Mouse (Mus musculus): Measurements from ENCODE around the gene Tnfrsf25. TPM values are rescaled to one million over a fixed set of nuclear protein-coding genes. Genes with fewer than 3 reads are reported as not detected.
A peak's percentile ranks its signal among the peaks of the same experiment; 100 is the strongest.

The Tnfrsf25 gene
- polyA plus RNA-seq, 1 experiment from 2014 or later, result 1.2 TPM

- no peak overlapping the region for H3K9ac ChIP-seq
- H3K27me3 ChIP-seq (replicated peaks), result no peaks in the 10 kb centered on the region; the same call in 1 of the 2 replicates
- H3K4me1 ChIP-seq, result no peaks in the 10 kb centered on the region
- 81% methylated on average over 7 of the region's 7 CpGs for WGBS
- no peaks in the 10 kb centered on the region for H3K36me3 ChIP-seq
- H3K4me3 ChIP-seq, result no peak overlapping the region
- no peaks in the 10 kb centered on the region for H3K9me3 ChIP-seq
- no peak overlapping the region for H3K27ac ChIP-seq
- no peak for ATAC-seq (ENCODE audit: low FRiP score, low read depth)
- H3K4me2 ChIP-seq (replicated peaks), result no peak overlapping the region
These were observed 35.8 kb upstream of the Tnfrsf25 start for GRCm38 (mm10) chr4:152079931-152080330.

- Histone ChIP-seq H3K9me3 (no peaks in the 10 kb centered on the region), H3K4me1 (peaks cover 20% of the 10 kb centered on the region), H3K9ac (no peak overlapping the region), H3K36me3 (no peaks in the 10 kb centered on the region), H3K4me2 (replicated peaks) (no peak overlapping the region), H3K27ac (no peak overlapping the region), H3K4me3 (no peak overlapping the region), H3K27me3 (replicated peaks) (peaks cover 3% of the 10 kb centered on the region; the same call in 1 of the 2 replicates)
- ATAC-seq (ENCODE audit: low FRiP score, low read depth), result no peak
- 63% methylated on average over 7 of the region's 7 CpGs for WGBS
These were observed 32.0 kb upstream of the Tnfrsf25 start for GRCm38 (mm10) chr4:152083611-152084220.

GRCm38 (mm10) chr4:152084616-152085015 is 31.1 kb upstream of the Tnfrsf25 start:
- Histone ChIP-seq H3K4me1 (peaks cover 21% of the 10 kb centered on the region), H3K27ac (no peak overlapping the region), H3K4me2 (replicated peaks) (no peak overlapping the region), H3K36me3 (no peaks in the 10 kb centered on the region), H3K9me3 (no peaks in the 10 kb centered on the region), H3K27me3 (replicated peaks) (peaks cover 3% of the 10 kb centered on the region; the same call in 1 of the 2 replicates), H3K9ac (no peak overlapping the region), H3K4me3 (no peak overlapping the region)
- no peak for ATAC-seq (ENCODE audit: low FRiP score, low read depth)
- WGBS, result 88% methylated on average over 7 of the region's 7 CpGs

- under 1% methylated on average over 89 of the region's 92 CpGs for WGBS
- ATAC-seq (ENCODE audit: low FRiP score, low read depth), result peak; percentile 82
- Histone ChIP-seq H3K27me3 (replicated peaks) (peaks cover 3% of the 10 kb centered on the region; the same call in 1 of the 2 replicates), H3K36me3 (no peaks in the 10 kb centered on the region), H3K4me2 (replicated peaks) (peak overlapping the region; percentile 93), H3K4me3 (peak overlapping the region; percentile 70), H3K27ac (no peak overlapping the region), H3K4me1 (peaks cover 21% of the 10 kb centered on the region), H3K9me3 (no peaks in the 10 kb centered on the region), H3K9ac (peak overlapping the region; percentile 86)
These were observed 29.1 kb upstream of the Tnfrsf25 start for GRCm38 (mm10) chr4:152086505-152087210.

GRCm38 (mm10) chr4:152087211-152088081 is 28.3 kb upstream of the Tnfrsf25 start:
- peak; percentile 29; the same call in 1 of the 2 replicates for ATAC-seq (ENCODE audit: low FRiP score, low read depth)
- Histone ChIP-seq H3K27ac (no peak overlapping the region), H3K27me3 (replicated peaks) (peaks cover 3% of the 10 kb centered on the region; the same call in 1 of the 2 replicates), H3K4me1 (peaks cover 21% of the 10 kb centered on the region), H3K4me2 (replicated peaks) (peak overlapping the region; percentile 93), H3K9me3 (no peaks in the 10 kb centered on the region), H3K9ac (peak overlapping the region; percentile 86), H3K4me3 (peak overlapping the region; percentile 70), H3K36me3 (no peaks in the 10 kb centered on the region)
- 3% methylated on average over 12 of the region's 12 CpGs for WGBS

- H3K27ac ChIP-seq, result no peak overlapping the region
- H3K4me3 ChIP-seq, result peak overlapping the region; percentile 7; the same call in 1 of the 2 replicates
These were observed 27.6 kb upstream of the Tnfrsf25 start for GRCm38 (mm10) chr4:152088133-152088532.

GRCm38 (mm10) chr4:152088556-152089120 is 27.1 kb upstream of the Tnfrsf25 start:
- no peak for ATAC-seq (ENCODE audit: low FRiP score, low read depth)
- 51% methylated on average over 8 of the region's 8 CpGs for WGBS

More at GRCm38 (mm10) chr4:152088133-152088532, 27.6 kb upstream of the Tnfrsf25 start:
- H3K9me3 ChIP-seq, result no peaks in the 10 kb centered on the region
- H3K4me1 ChIP-seq, result peaks cover 25% of the 10 kb centered on the region
- H3K4me2 ChIP-seq (replicated peaks), result peak overlapping the region; percentile 93
- H3K9ac ChIP-seq, result no peak overlapping the region; the same call in 1 of the 2 replicates
- ATAC-seq (ENCODE audit: low FRiP score, low read depth), result no peak
- no peaks in the 10 kb centered on the region for H3K36me3 ChIP-seq
- WGBS, result 33% methylated on average over 4 of the region's 4 CpGs
- H3K27me3 ChIP-seq (replicated peaks), result peaks cover 3% of the 10 kb centered on the region; the same call in 1 of the 2 replicates

GRCm38 (mm10) chr4:152090191-152090590 is 25.5 kb upstream of the Tnfrsf25 start:
- peaks cover 25% of the 10 kb centered on the region for H3K4me1 ChIP-seq
- no peaks in the 10 kb centered on the region for H3K9me3 ChIP-seq
- WGBS, result 87% methylated on average over 9 of the region's 9 CpGs
- no peak for ATAC-seq (ENCODE audit: low FRiP score, low read depth)
- no peak overlapping the region for H3K27ac ChIP-seq
- peaks cover 3% of the 10 kb centered on the region; the same call in 1 of the 2 replicates for H3K27me3 ChIP-seq (replicated peaks)
- no peaks in the 10 kb centered on the region for H3K36me3 ChIP-seq
- H3K4me3 ChIP-seq, result no peak overlapping the region
- no peak overlapping the region for H3K4me2 ChIP-seq (replicated peaks)
- H3K9ac ChIP-seq, result no peak overlapping the region

More at GRCm38 (mm10) chr4:152088556-152089120, 27.1 kb upstream of the Tnfrsf25 start:
- Histone ChIP-seq H3K27me3 (replicated peaks) (peaks cover 3% of the 10 kb centered on the region; the same call in 1 of the 2 replicates), H3K9me3 (no peaks in the 10 kb centered on the region), H3K27ac (no peak overlapping the region), H3K4me1 (peaks cover 25% of the 10 kb centered on the region), H3K4me3 (peak overlapping the region; percentile 7; the same call in 1 of the 2 replicates), H3K4me2 (replicated peaks) (peak overlapping the region; percentile 93), H3K9ac (no peak overlapping the region; the same call in 1 of the 2 replicates), H3K36me3 (no peaks in the 10 kb centered on the region)

- H3K4me1 ChIP-seq, result peaks cover 18% of the 10 kb centered on the region
- ATAC-seq (ENCODE audit: low FRiP score, low read depth), result no peak
- no peak overlapping the region for H3K9ac ChIP-seq
- no peak overlapping the region for H3K4me3 ChIP-seq
- H3K27me3 ChIP-seq (replicated peaks), result no peaks in the 10 kb centered on the region; the same call in none of the 2 replicates
- no peaks in the 10 kb centered on the region for H3K9me3 ChIP-seq
- 65% methylated on average over 8 of the region's 8 CpGs for WGBS
- H3K27ac ChIP-seq, result no peak overlapping the region
- no peak overlapping the region for H3K4me2 ChIP-seq (replicated peaks)
- no peaks in the 10 kb centered on the region for H3K36me3 ChIP-seq
These were observed 22.9 kb upstream of the Tnfrsf25 start for GRCm38 (mm10) chr4:152092751-152093293.

- no peak for ATAC-seq (ENCODE audit: low FRiP score, low read depth)
- Histone ChIP-seq H3K9ac (no peak overlapping the region), H3K4me2 (replicated peaks) (no peak overlapping the region), H3K4me1 (peaks cover 11% of the 10 kb centered on the region), H3K27ac (no peak overlapping the region), H3K4me3 (no peak overlapping the region), H3K9me3 (no peaks in the 10 kb centered on the region), H3K27me3 (replicated peaks) (no peaks in the 10 kb centered on the region; the same call in 1 of the 2 replicates), H3K36me3 (no peaks in the 10 kb centered on the region)
- WGBS, result 91% methylated on average over 12 of the region's 12 CpGs
These were observed 21.5 kb upstream of the Tnfrsf25 start for GRCm38 (mm10) chr4:152094233-152094632.

Measured in neural tube, embryonic 12.5 days (tissue).